Mouse (Mus musculus): ENCODE measurements at regions not wholly inside any gene's neighbourhood (a gene's known extent, or its start where the extent isn't known, plus 50 kb on each side); places are given as distances from the start of the nearest gene placed in this dataset.

GRCm38 (mm10) chr8:34363131-34363530 is 251.6 kb upstream of the Gm10131 start:
- H3K4me1 ChIP-seq (ENCODE audit: control insufficient read depth, insufficient read depth, low read length): peaks cover 11% of the 10 kb centered on the region
- no peak overlapping the region for H3K27ac ChIP-seq (ENCODE audit: insufficient read depth, low read depth, low read length)
- no peak overlapping the region for H3K4me3 ChIP-seq (ENCODE audit: insufficient read depth, low read length)
- TF ChIP-seq POLR2A (IDR thresholded peaks at IDR 0.05; ENCODE audit: borderline replicate concordance, low read depth, low read length): no peak
- TF ChIP-seq CTCF (IDR thresholded peaks at IDR 0.05; ENCODE audit: low read depth, low read length): no peak

GRCm38 (mm10) chr8:34361377-34361776 is 249.8 kb upstream of the Gm10131 start:
- Histone ChIP-seq H3K4me3 (ENCODE audit: insufficient read depth, low read length) (no peak overlapping the region), H3K27ac (ENCODE audit: insufficient read depth, low read depth, low read length) (no peak overlapping the region), H3K4me1 (ENCODE audit: control insufficient read depth, insufficient read depth, low read length) (peaks cover 11% of the 10 kb centered on the region)
- no peak for TF ChIP-seq CTCF (IDR thresholded peaks at IDR 0.05; ENCODE audit: low read depth, low read length)
- no peak for TF ChIP-seq POLR2A (IDR thresholded peaks at IDR 0.05; ENCODE audit: borderline replicate concordance, low read depth, low read length)

DNA sequence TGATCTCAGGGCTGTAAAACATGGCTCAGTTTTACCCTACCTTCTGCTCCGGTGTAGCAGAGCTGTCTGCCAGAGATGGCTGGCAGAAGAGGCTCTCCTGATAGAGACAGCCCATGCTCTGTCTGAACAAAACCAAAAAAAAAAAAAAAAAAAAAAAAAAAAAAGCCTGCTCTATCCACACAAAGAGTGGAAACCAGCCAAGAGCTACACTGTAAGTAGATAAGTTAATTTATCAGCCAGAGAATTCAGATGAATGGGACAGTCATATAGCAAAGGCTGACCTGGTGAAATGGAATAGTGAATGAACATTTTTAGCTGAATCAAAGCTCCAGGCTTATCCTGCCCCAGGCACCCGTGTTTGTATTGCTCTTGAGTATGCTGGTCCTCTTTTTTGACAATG is 248.2 kb upstream of the Gm10131 start:
- Histone ChIP-seq H3K27ac (ENCODE audit: insufficient read depth, low read depth, low read length) (no peak overlapping the region), H3K4me3 (ENCODE audit: insufficient read depth, low read length) (no peak overlapping the region), H3K4me1 (ENCODE audit: control insufficient read depth, insufficient read depth, low read length) (peaks cover 11% of the 10 kb centered on the region)
- TF ChIP-seq POLR2A (IDR thresholded peaks at IDR 0.05; ENCODE audit: borderline replicate concordance, low read depth, low read length) (no peak), CTCF (IDR thresholded peaks at IDR 0.05; ENCODE audit: low read depth, low read length) (no peak)

- TF ChIP-seq CTCF (IDR thresholded peaks at IDR 0.05; ENCODE audit: low read depth, low read length) (no peak), POLR2A (IDR thresholded peaks at IDR 0.05; ENCODE audit: borderline replicate concordance, low read depth, low read length) (no peak)
- no peak overlapping the region for H3K4me3 ChIP-seq (ENCODE audit: insufficient read depth, low read length)
- H3K4me1 ChIP-seq (ENCODE audit: control insufficient read depth, insufficient read depth, low read length): no peaks in the 10 kb centered on the region
- H3K27ac ChIP-seq (ENCODE audit: insufficient read depth, low read depth, low read length): no peak overlapping the region
Observed at GRCm38 (mm10) chr8:34355059-34355458, 243.5 kb upstream of the Gm10131 start.

- TF ChIP-seq CTCF (IDR thresholded peaks at IDR 0.05; ENCODE audit: low read depth, low read length) (no peak), POLR2A (IDR thresholded peaks at IDR 0.05; ENCODE audit: borderline replicate concordance, low read depth, low read length) (no peak)
- no peaks in the 10 kb centered on the region for H3K4me1 ChIP-seq (ENCODE audit: control insufficient read depth, insufficient read depth, low read length)
- no peak overlapping the region for H3K27ac ChIP-seq (ENCODE audit: insufficient read depth, low read depth, low read length)
- no peak overlapping the region for H3K4me3 ChIP-seq (ENCODE audit: insufficient read depth, low read length)
Observed at GRCm38 (mm10) chr8:34353140-34353855, 241.8 kb upstream of the Gm10131 start.

GRCm38 (mm10) chr8:34334851-34335250 is 223.3 kb upstream of the Gm10131 start:
- H3K27ac ChIP-seq (ENCODE audit: insufficient read depth, low read depth, low read length): no peak overlapping the region
- no peak overlapping the region for H3K4me3 ChIP-seq (ENCODE audit: insufficient read depth, low read length)
- TF ChIP-seq CTCF (IDR thresholded peaks at IDR 0.05; ENCODE audit: low read depth, low read length) (no peak), POLR2A (IDR thresholded peaks at IDR 0.05; ENCODE audit: borderline replicate concordance, low read depth, low read length) (no peak)
- no peaks in the 10 kb centered on the region for H3K4me1 ChIP-seq (ENCODE audit: control insufficient read depth, insufficient read depth, low read length)

DNA sequence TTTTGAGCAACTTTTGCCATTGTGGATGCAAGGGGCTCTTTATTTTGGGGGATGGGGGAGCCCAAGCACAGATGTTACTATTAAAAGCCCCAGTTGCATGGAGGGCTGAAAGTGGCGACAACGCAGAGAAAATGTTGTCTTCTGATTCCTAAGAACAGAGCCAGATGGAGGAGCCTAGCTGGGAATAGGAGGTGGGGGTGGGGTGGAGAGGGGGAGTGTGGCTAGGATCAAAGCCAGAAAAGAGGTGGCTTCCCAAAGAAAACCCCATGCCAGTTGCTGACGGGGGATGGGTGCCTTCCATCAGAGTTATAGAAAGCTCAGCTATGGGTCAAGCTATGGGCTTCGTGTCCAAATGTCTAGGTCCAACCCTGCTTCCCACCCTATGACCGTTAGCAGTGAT is 220.1 kb upstream of the Gm10131 start:
- Histone ChIP-seq H3K4me3 (ENCODE audit: insufficient read depth, low read length) (no peak overlapping the region), H3K4me1 (ENCODE audit: control insufficient read depth, insufficient read depth, low read length) (no peaks in the 10 kb centered on the region), H3K27ac (ENCODE audit: insufficient read depth, low read depth, low read length) (no peak overlapping the region)
- no peak for TF ChIP-seq POLR2A (IDR thresholded peaks at IDR 0.05; ENCODE audit: borderline replicate concordance, low read depth, low read length)
- no peak for TF ChIP-seq CTCF (IDR thresholded peaks at IDR 0.05; ENCODE audit: low read depth, low read length)

- no peak for TF ChIP-seq CTCF (IDR thresholded peaks at IDR 0.05; ENCODE audit: low read depth, low read length)
- TF ChIP-seq POLR2A (IDR thresholded peaks at IDR 0.05; ENCODE audit: borderline replicate concordance, low read depth, low read length): no peak
- Histone ChIP-seq H3K4me3 (ENCODE audit: insufficient read depth, low read length) (no peak overlapping the region), H3K4me1 (ENCODE audit: control insufficient read depth, insufficient read depth, low read length) (no peaks in the 10 kb centered on the region), H3K27ac (ENCODE audit: insufficient read depth, low read depth, low read length) (no peak overlapping the region)
Observed at GRCm38 (mm10) chr8:34326614-34326965, 215.1 kb upstream of the Gm10131 start.

GRCm38 (mm10) chr8:34325841-34326613 is 214.5 kb upstream of the Gm10131 start:
- H3K4me3 ChIP-seq (ENCODE audit: insufficient read depth, low read length): no peak overlapping the region
- H3K4me1 ChIP-seq (ENCODE audit: control insufficient read depth, insufficient read depth, low read length): no peaks in the 10 kb centered on the region
- no peak overlapping the region for H3K27ac ChIP-seq (ENCODE audit: insufficient read depth, low read depth, low read length)
- no peak for TF ChIP-seq CTCF (IDR thresholded peaks at IDR 0.05; ENCODE audit: low read depth, low read length)
- no peak for TF ChIP-seq POLR2A (IDR thresholded peaks at IDR 0.05; ENCODE audit: borderline replicate concordance, low read depth, low read length)

DNA sequence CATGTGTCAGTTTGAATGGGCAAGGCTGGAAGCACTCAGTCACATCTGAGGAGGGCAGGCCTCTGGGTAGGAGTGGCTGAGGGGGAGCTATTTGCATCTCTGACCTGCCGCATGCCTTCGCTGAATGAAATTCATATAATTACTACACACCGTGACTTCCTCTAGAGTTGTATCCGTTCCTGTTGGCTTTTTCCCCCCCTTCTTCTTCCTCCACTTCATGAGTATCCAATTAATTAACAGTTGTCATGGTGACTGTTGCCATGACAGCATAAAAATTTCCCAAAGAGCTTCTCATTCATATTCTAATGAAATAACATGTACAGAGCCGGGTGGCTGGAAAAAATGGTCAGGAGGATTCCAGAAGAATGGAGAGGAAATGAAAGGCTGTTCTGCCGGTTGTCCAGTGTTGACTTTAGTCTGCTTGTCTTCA is 208.6 kb upstream of the Gm10131 start:
- TF ChIP-seq POLR2A (IDR thresholded peaks at IDR 0.05; ENCODE audit: borderline replicate concordance, low read depth, low read length) (no peak), CTCF (IDR thresholded peaks at IDR 0.05; ENCODE audit: low read depth, low read length) (no peak)
- no peaks in the 10 kb centered on the region for H3K4me1 ChIP-seq (ENCODE audit: control insufficient read depth, insufficient read depth, low read length)
- H3K27ac ChIP-seq (ENCODE audit: insufficient read depth, low read depth, low read length): no peak overlapping the region
- H3K4me3 ChIP-seq (ENCODE audit: insufficient read depth, low read length): no peak overlapping the region
